Mouse (Mus musculus): ENCODE results near the gene Eif2b4. TPM values are rescaled to one million over a fixed set of nuclear protein-coding genes. Genes with fewer than 3 reads are reported as not detected.

Eif2b4 gene
- total and polyA plus RNA-seq, 2 experiments, result 18.7 to 51.0 TPM

GRCm38 (mm10) chr5:31198616-31199320 lies 5.5 kb upstream of the Eif2b4 start:
- Histone ChIP-seq H3K4me3 (ENCODE audit: insufficient read depth, low read depth, low read length) (no peak overlapping the region), H3K27me3 (ENCODE audit: control insufficient read depth, insufficient read depth, low read length) (no peaks in the 10 kb centered on the region), H3K9ac (ENCODE audit: low read depth, low read length) (no peak overlapping the region), H3K79me2 (ENCODE audit: control insufficient read depth, insufficient read depth, low read length) (peaks cover 7% of the 10 kb centered on the region), H3K4me1 (ENCODE audit: control insufficient read depth, insufficient read depth, low read length) (peaks cover 4% of the 10 kb centered on the region), H3K36me3 (ENCODE audit: control insufficient read depth, insufficient read depth, low read length) (peaks cover 38% of the 10 kb centered on the region), H3K27ac (replicated peaks; ENCODE audit: insufficient read depth, low read depth, low read length) (no peak overlapping the region)
- no peak for TF ChIP-seq CTCF (IDR thresholded peaks at IDR 0.05; ENCODE audit: low read depth, low read length)
- no peak for TF ChIP-seq POLR2A (IDR thresholded peaks at IDR 0.05; ENCODE audit: extremely low read depth, insufficient read depth, low read length)
- DNase-seq (ENCODE audit: extremely low read depth, low read depth, low spot score), result no peak
- 82% methylated on average over 5 of the region's 5 CpGs for WGBS

- peaks cover 34% of the 10 kb centered on the region for H3K36me3 ChIP-seq (ENCODE audit: control insufficient read depth, insufficient read depth, low read length)
- peaks cover 7% of the 10 kb centered on the region for H3K79me2 ChIP-seq (ENCODE audit: control insufficient read depth, insufficient read depth, low read length)
- H3K27me3 ChIP-seq (ENCODE audit: control insufficient read depth, insufficient read depth, low read length), result no peaks in the 10 kb centered on the region
- H3K27ac ChIP-seq (replicated peaks; ENCODE audit: insufficient read depth, low read depth, low read length), result no peak overlapping the region
- H3K4me3 ChIP-seq (ENCODE audit: insufficient read depth, low read depth, low read length), result no peak overlapping the region
- peaks cover 4% of the 10 kb centered on the region for H3K4me1 ChIP-seq (ENCODE audit: control insufficient read depth, insufficient read depth, low read length)
- WGBS, result 77% methylated on average over 9 of the region's 9 CpGs
- no peak overlapping the region for H3K9ac ChIP-seq (ENCODE audit: low read depth, low read length)
- DNase-seq (ENCODE audit: extremely low read depth, low read depth, low spot score), result no peak
- TF ChIP-seq POLR2A (IDR thresholded peaks at IDR 0.05; ENCODE audit: extremely low read depth, insufficient read depth, low read length), result no peak
- TF ChIP-seq CTCF (IDR thresholded peaks at IDR 0.05; ENCODE audit: low read depth, low read length), result no peak
These were observed 4.9 kb upstream of the Eif2b4 start for GRCm38 (mm10) chr5:31198170-31198569.

- no peak for TF ChIP-seq CTCF (IDR thresholded peaks at IDR 0.05; ENCODE audit: low read depth, low read length)
- TF ChIP-seq POLR2A (IDR thresholded peaks at IDR 0.05; ENCODE audit: extremely low read depth, insufficient read depth, low read length), result no peak
- Histone ChIP-seq H3K36me3 (ENCODE audit: control insufficient read depth, insufficient read depth, low read length) (peaks cover 33% of the 10 kb centered on the region), H3K79me2 (ENCODE audit: control insufficient read depth, insufficient read depth, low read length) (peaks cover 7% of the 10 kb centered on the region), H3K27me3 (ENCODE audit: control insufficient read depth, insufficient read depth, low read length) (no peaks in the 10 kb centered on the region), H3K9ac (ENCODE audit: low read depth, low read length) (no peak overlapping the region), H3K4me1 (ENCODE audit: control insufficient read depth, insufficient read depth, low read length) (peaks cover 1% of the 10 kb centered on the region), H3K27ac (replicated peaks; ENCODE audit: insufficient read depth, low read depth, low read length) (no peak overlapping the region), H3K4me3 (ENCODE audit: insufficient read depth, low read depth, low read length) (no peak overlapping the region)
- DNase-seq (ENCODE audit: extremely low read depth, low read depth, low spot score), result no peak
- 95% methylated on average over 12 of the region's 12 CpGs for WGBS
These were observed 3.8 kb upstream of the Eif2b4 start for GRCm38 (mm10) chr5:31197072-31197471.

- peaks cover 10% of the 10 kb centered on the region for H3K79me2 ChIP-seq (ENCODE audit: control insufficient read depth, insufficient read depth, low read length)
- H3K4me3 ChIP-seq (ENCODE audit: insufficient read depth, low read depth, low read length), result no peak overlapping the region
- H3K27me3 ChIP-seq (ENCODE audit: control insufficient read depth, insufficient read depth, low read length), result no peaks in the 10 kb centered on the region
- H3K9ac ChIP-seq (ENCODE audit: low read depth, low read length), result no peak overlapping the region
- WGBS, result 89% methylated on average over 10 of the region's 10 CpGs
- no peak for TF ChIP-seq POLR2A (IDR thresholded peaks at IDR 0.05; ENCODE audit: extremely low read depth, insufficient read depth, low read length)
- no peak for TF ChIP-seq CTCF (IDR thresholded peaks at IDR 0.05; ENCODE audit: low read depth, low read length)
- H3K36me3 ChIP-seq (ENCODE audit: control insufficient read depth, insufficient read depth, low read length), result peaks cover 33% of the 10 kb centered on the region
- H3K27ac ChIP-seq (replicated peaks; ENCODE audit: insufficient read depth, low read depth, low read length), result no peak overlapping the region
- DNase-seq (ENCODE audit: extremely low read depth, low read depth, low spot score), result no peak
- H3K4me1 ChIP-seq (ENCODE audit: control insufficient read depth, insufficient read depth, low read length), result peaks cover 5% of the 10 kb centered on the region
These were observed 3.0 kb upstream of the Eif2b4 start for GRCm38 (mm10) chr5:31196207-31196606.

- WGBS, result 95% methylated on average over 4 of the region's 4 CpGs
These were observed 2.4 kb upstream of the Eif2b4 start for GRCm38 (mm10) chr5:31195671-31196070.

More at GRCm38 (mm10) chr5:31195671-31196070, 2.4 kb upstream of the Eif2b4 start:
- Histone ChIP-seq H3K27ac (replicated peaks; ENCODE audit: insufficient read depth, low read depth, low read length) (no peak overlapping the region), H3K9ac (ENCODE audit: low read depth, low read length) (no peak overlapping the region), H3K79me2 (ENCODE audit: control insufficient read depth, insufficient read depth, low read length) (peaks cover 10% of the 10 kb centered on the region), H3K27me3 (ENCODE audit: control insufficient read depth, insufficient read depth, low read length) (no peaks in the 10 kb centered on the region), H3K36me3 (ENCODE audit: control insufficient read depth, insufficient read depth, low read length) (peaks cover 35% of the 10 kb centered on the region), H3K4me3 (ENCODE audit: insufficient read depth, low read depth, low read length) (no peak overlapping the region), H3K4me1 (ENCODE audit: control insufficient read depth, insufficient read depth, low read length) (peaks cover 5% of the 10 kb centered on the region)
- no peak for DNase-seq (ENCODE audit: extremely low read depth, low read depth, low spot score)
- TF ChIP-seq CTCF (IDR thresholded peaks at IDR 0.05; ENCODE audit: low read depth, low read length), result no peak
- no peak for TF ChIP-seq POLR2A (IDR thresholded peaks at IDR 0.05; ENCODE audit: extremely low read depth, insufficient read depth, low read length)

Measured in liver, adult 2 months (tissue).